In the genomic region with DNA sequence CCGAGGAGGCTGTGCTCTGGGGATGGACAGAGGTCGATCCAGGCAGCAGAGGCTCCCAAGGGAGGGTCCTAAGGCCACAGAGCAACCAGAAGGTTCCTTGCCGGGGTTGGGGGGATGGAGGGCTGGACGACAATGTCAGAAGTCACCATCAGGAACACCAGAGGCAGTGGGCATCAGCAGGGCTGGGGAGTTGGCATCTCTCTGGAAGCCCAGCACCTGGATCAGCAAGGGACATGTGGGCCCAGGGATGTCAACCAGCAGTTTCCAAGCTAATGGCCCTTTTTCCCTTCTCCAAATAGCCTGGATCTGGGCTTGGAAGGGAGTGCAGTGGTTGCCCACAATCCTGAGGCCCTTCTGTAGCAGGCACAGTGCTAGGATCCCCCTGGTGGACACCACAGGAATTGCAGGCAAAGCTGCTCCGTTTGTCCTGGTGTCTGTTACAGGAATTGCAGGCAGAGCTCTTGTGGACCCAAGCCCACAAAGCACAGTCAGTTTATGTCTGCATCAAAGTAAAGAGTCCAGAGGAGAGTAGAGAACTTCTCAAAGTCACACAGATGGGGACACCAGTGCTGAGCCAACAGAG, we compare ENCODE assay signal across 9 mouse cellular contexts. TPM values are rescaled to one million over a fixed set of nuclear protein-coding genes. Genes with fewer than 3 reads are reported as not detected.
DNase-seq lines count a peak whose midpoint lies in the region; ATAC-seq and TF ChIP-seq lines count a peak whose summit lies in the region.
"Had no signal": no experiment of that assay in that cellular context is flagged by ENCODE, and none has a peak within 500 bp of the region (broad histone marks: within the 10 kb centered on the region; RNA-seq: fewer than 3 reads in every experiment).

No protein-coding gene starts in this region.

- DNase-seq in CD8-positive naive resting alpha-beta T cell, adult 2 months (ENCODE audit: low read depth in 2 of 2, low spot score in 2 of 2): peak; percentile 81 to 82
- peak; percentile 70 for DNase-seq in adrenal gland, postnatal 14 days
- DNase-seq in heart, postnatal 0 days (ENCODE audit: low spot score): peak; percentile 30
- peak; percentile 74 to 88 for DNase-seq in layer of hippocampus, adult 18-20 months (ENCODE audit: low spot score in 2 of 2)
- DNase-seq in lung, postnatal 0 days (ENCODE audit: low spot score): peak; percentile 40
- peak; percentile 72 for DNase-seq in retina, postnatal 1 day
- DNase-seq in thymus, postnatal 4 days: peak; percentile 83

- no peak for ATAC-seq in embryonic facial prominence, embryonic 15.5 days (ENCODE audit: insufficient number of reproducible peaks, low FRiP score, low TSS enrichment, low read depth)
- ATAC-seq in heart, postnatal 0 days (ENCODE audit: insufficient read depth, low read depth): peak; percentile 46; the same call in 1 of the 2 replicates
- 0 out of 2 replicates have a peak, but pooled peaks have one; percentile 24 for ATAC-seq in lung, postnatal 0 days

- TF ChIP-seq CTCF in heart, postnatal 0 days (IDR thresholded peaks at IDR 0.05; ENCODE audit: low read depth): peak; percentile 99
- peak; percentile 100 for TF ChIP-seq CTCF in lung, postnatal 0 days (IDR thresholded peaks at IDR 0.05)

- TF ChIP-seq EP300 in heart, postnatal 0 days (IDR thresholded peaks at IDR 0.05; ENCODE audit: low read depth): no peak
- no peak for TF ChIP-seq EP300 in lung, postnatal 0 days (IDR thresholded peaks at IDR 0.05)

- H3K9me3 ChIP-seq in embryonic facial prominence, embryonic 15.5 days (replicated peaks): no peaks in the 10 kb centered on the region
- H3K9me3 ChIP-seq in heart, postnatal 0 days (replicated peaks; ENCODE audit: control insufficient read depth, low read length): no peaks in the 10 kb centered on the region
- H3K9me3 ChIP-seq in lung, postnatal 0 days (ENCODE audit: low read length): no peaks in the 10 kb centered on the region

- H3K4me3 ChIP-seq in embryonic facial prominence, embryonic 15.5 days (replicated peaks): no peak overlapping the region
- H3K4me3 ChIP-seq in heart, postnatal 0 days (ENCODE audit: low read depth, low read length): no peak overlapping the region
- H3K4me3 ChIP-seq in lung, postnatal 0 days (ENCODE audit: low read depth, low read length): no peak overlapping the region

- no peak overlapping the region for H3K9ac ChIP-seq in embryonic facial prominence, embryonic 15.5 days
- no peak overlapping the region for H3K9ac ChIP-seq in heart, postnatal 0 days (replicated peaks; ENCODE audit: low read depth, low read length)
- no peak overlapping the region for H3K9ac ChIP-seq in lung, postnatal 0 days (replicated peaks; ENCODE audit: low read depth)

- no peaks in the 10 kb centered on the region for H3K27me3 ChIP-seq in embryonic facial prominence, embryonic 15.5 days
- H3K27me3 ChIP-seq in heart, postnatal 0 days (ENCODE audit: control insufficient read depth, insufficient read depth, low read length): no peaks in the 10 kb centered on the region
- H3K27me3 ChIP-seq in lung, postnatal 0 days (replicated peaks; ENCODE audit: insufficient read depth, low read length): no peaks in the 10 kb centered on the region

- H3K4me2 ChIP-seq in embryonic facial prominence, embryonic 15.5 days (replicated peaks): no peak overlapping the region
- H3K4me2 ChIP-seq in heart, postnatal 0 days (ENCODE audit: low read depth, low read length): no peak overlapping the region
- no peak overlapping the region for H3K4me2 ChIP-seq in lung, postnatal 0 days (replicated peaks; ENCODE audit: low read depth, low read length)

- H3K27ac ChIP-seq in embryonic facial prominence, embryonic 15.5 days (replicated peaks): peak overlapping the region; percentile 45; the same call in 1 of the 2 replicates
- H3K27ac ChIP-seq in heart, postnatal 0 days (ENCODE audit: low read depth): no peak overlapping the region
- H3K27ac ChIP-seq in lung, postnatal 0 days (ENCODE audit: low read length): no peak overlapping the region

- H3K4me1 ChIP-seq in embryonic facial prominence, embryonic 15.5 days: peaks cover 12% of the 10 kb centered on the region; the same call in 1 of the 2 replicates
- no peaks in the 10 kb centered on the region for H3K4me1 ChIP-seq in heart, postnatal 0 days (ENCODE audit: control insufficient read depth, insufficient read depth)
- H3K4me1 ChIP-seq in lung, postnatal 0 days (ENCODE audit: insufficient read depth, low read depth, low read length): no peaks in the 10 kb centered on the region

- H3K36me3 ChIP-seq in embryonic facial prominence, embryonic 15.5 days: no peaks in the 10 kb centered on the region
- no peaks in the 10 kb centered on the region for H3K36me3 ChIP-seq in heart, postnatal 0 days (replicated peaks; ENCODE audit: control insufficient read depth, insufficient read depth, low read length)
- no peaks in the 10 kb centered on the region for H3K36me3 ChIP-seq in lung, postnatal 0 days (ENCODE audit: insufficient read depth, low read length)

- 56% methylated on average over 5 of the region's 5 CpGs for WGBS in embryonic facial prominence, embryonic 15.5 days
- 51% methylated on average over 5 of the region's 5 CpGs for WGBS in heart, postnatal 0 days
- 64% methylated on average over 5 of the region's 5 CpGs for WGBS in lung, postnatal 0 days

RNA-seq across cellular contexts. Expression of a gene that starts 1.3 kb away (rescaled TPM):
- 0.70 and 1.3 TPM in 2 replicates for total RNA-seq in adrenal gland, postnatal 14 days (2021)
- 13.1 and 16.5 TPM in 2 replicates for polyA plus RNA-seq in embryonic facial prominence, embryonic 15.5 days (2015; fragmentation: Nextera tagmentation; extraction: Ambion mirVana)
- total RNA-seq in heart, postnatal 0 days (2014; rRNA removed; ENCODE audit: low replicate concordance): not detected in 2 replicates
- 0.08 and 0.30 TPM in 2 replicates for polyA plus RNA-seq in heart, postnatal 0 days (2015; fragmentation: Nextera tagmentation; extraction: Ambion mirVana)
- total RNA-seq in layer of hippocampus, adult 18-20 months (2021): 1 to 10 TPM; 2.6 to 4.0 TPM
- polyA plus RNA-seq in lung, postnatal 0 days (2015; fragmentation: Nextera tagmentation; extraction: Ambion mirVana): 3.5 and 3.8 TPM in 2 replicates

RNA-seq across cellular contexts. Expression of a gene that starts 31.5 kb away (rescaled TPM):
- 112 and 141 TPM in 2 replicates for total RNA-seq in adrenal gland, postnatal 14 days (2021)
- 87.5 and 98.4 TPM in 2 replicates for polyA plus RNA-seq in embryonic facial prominence, embryonic 15.5 days (2015; fragmentation: Nextera tagmentation; extraction: Ambion mirVana)
- total RNA-seq in heart, postnatal 0 days (2014; rRNA removed; ENCODE audit: low replicate concordance): 16.4 and 63.4 TPM in 2 replicates
- polyA plus RNA-seq in heart, postnatal 0 days (2015; fragmentation: Nextera tagmentation; extraction: Ambion mirVana): 22.9 and 24.9 TPM in 2 replicates
- total RNA-seq in layer of hippocampus, adult 18-20 months (2021): 100 to 1,000 TPM; 116 to 133 TPM
- 36.8 and 39.8 TPM in 2 replicates for polyA plus RNA-seq in lung, postnatal 0 days (2015; fragmentation: Nextera tagmentation; extraction: Ambion mirVana)

RNA-seq across cellular contexts. Expression of a gene that starts 31.8 kb away (rescaled TPM):
- 104 and 121 TPM in 2 replicates for total RNA-seq in adrenal gland, postnatal 14 days (2021)
- polyA plus RNA-seq in embryonic facial prominence, embryonic 15.5 days (2015; fragmentation: Nextera tagmentation; extraction: Ambion mirVana): 101 and 109 TPM in 2 replicates
- total RNA-seq in heart, postnatal 0 days (2014; rRNA removed; ENCODE audit: low replicate concordance): 15.4 and 39.8 TPM in 2 replicates
- polyA plus RNA-seq in heart, postnatal 0 days (2015; fragmentation: Nextera tagmentation; extraction: Ambion mirVana): 52.9 and 55.5 TPM in 2 replicates
- total RNA-seq in layer of hippocampus, adult 18-20 months (2021): 100 to 1,000 TPM; 162 to 163 TPM
- polyA plus RNA-seq in lung, postnatal 0 days (2015; fragmentation: Nextera tagmentation; extraction: Ambion mirVana): 43.4 and 47.1 TPM in 2 replicates

RNA-seq across cellular contexts. Expression of a gene that starts 40.6 kb away (rescaled TPM):
- total RNA-seq in adrenal gland, postnatal 14 days (2021): not detected in 2 replicates
- not detected in 2 replicates for polyA plus RNA-seq in embryonic facial prominence, embryonic 15.5 days (2015; fragmentation: Nextera tagmentation; extraction: Ambion mirVana)
- not detected in 2 replicates for total RNA-seq in heart, postnatal 0 days (2014; rRNA removed; ENCODE audit: low replicate concordance)
- polyA plus RNA-seq in heart, postnatal 0 days (2015; fragmentation: Nextera tagmentation; extraction: Ambion mirVana): not detected in 2 replicates
- total RNA-seq in layer of hippocampus, adult 18-20 months (2021): not detected
- polyA plus RNA-seq in lung, postnatal 0 days (2015; fragmentation: Nextera tagmentation; extraction: Ambion mirVana): not detected in 2 replicates
- total RNA-seq: left cerebral cortex, adult 8-10 months had no signal

RNA-seq across cellular contexts. Expression of a gene that starts 56.7 kb away (rescaled TPM):
- total RNA-seq in adrenal gland, postnatal 14 days (2021): 450 and 452 TPM in 2 replicates
- 262 and 270 TPM in 2 replicates for polyA plus RNA-seq in embryonic facial prominence, embryonic 15.5 days (2015; fragmentation: Nextera tagmentation; extraction: Ambion mirVana)
- 199 and 207 TPM in 2 replicates for total RNA-seq in heart, postnatal 0 days (2014; rRNA removed; ENCODE audit: low replicate concordance)
- polyA plus RNA-seq in heart, postnatal 0 days (2015; fragmentation: Nextera tagmentation; extraction: Ambion mirVana): 527 and 554 TPM in 2 replicates
- total RNA-seq in layer of hippocampus, adult 18-20 months (2021): 100 to 1,000 TPM; 143 to 147 TPM
- 201 and 230 TPM in 2 replicates for polyA plus RNA-seq in lung, postnatal 0 days (2015; fragmentation: Nextera tagmentation; extraction: Ambion mirVana)

Comparison
In these comparisons a context has a peak if more than half of its experiments do, and no peak if none do; other contexts are left out.
1. DNase-seq: peak in every context shown above with its lines; median percentile 83 in thymus, postnatal 4 days; 82 in CD8-positive naive resting alpha-beta T cell, adult 2 months; 81 in layer of hippocampus, adult 18-20 months; 72 in retina, postnatal 1 day; 70 in adrenal gland, postnatal 14 days; 40 in lung, postnatal 0 days; 30 in heart, postnatal 0 days.